Mouse (Mus musculus) stomach, embryonic 14.5 days (tissue): ENCODE measurements around the gene Retreg1. TPM values are rescaled to one million over a fixed set of nuclear protein-coding genes. Genes with fewer than 3 reads are reported as not detected.

ENCODE experiments used
- ATAC-seq: fragments of 200-750 bp; cut with Nextera tagmentation; 2 replicates; pipeline ENCODE4 v1.8.0; 2017; ENCODE audit warnings: low read depth, moderate TSS enrichment; ENCODE audit not compliant: insufficient number of reproducible peaks, insufficient read depth, low FRiP score
- H3K27ac ChIP-seq: fragments of 300-500 bp; sonication (generic); 2 replicates; pipeline ENCODE4 v1.5.1; 2014; ENCODE audit warnings: mild to moderate bottlenecking, low read length, moderate library complexity, mixed read lengths
- H3K27me3 ChIP-seq: fragments of 300-500 bp; sonication (generic); 2 replicates; pipeline ENCODE4 v1.6.1; 2014; ENCODE audit warnings: low read length, control low read depth, mixed read lengths; ENCODE audit not compliant: control insufficient read depth, insufficient read depth
- H3K36me3 ChIP-seq: fragments of 300-500 bp; sonication (generic); 2 replicates; pipeline ENCODE4 v1.6.1; 2014; ENCODE audit warnings: mild to moderate bottlenecking, control low read depth, low read length, moderate library complexity, mixed read lengths; ENCODE audit not compliant: control insufficient read depth, insufficient read depth
- H3K4me1 ChIP-seq: fragments of 300-500 bp; sonication (generic); 2 replicates; pipeline ENCODE4 v1.6.1; 2014; ENCODE audit warnings: low read length, control low read depth, mixed read lengths; ENCODE audit not compliant: control insufficient read depth, insufficient read depth
- H3K4me2 ChIP-seq: fragments of 300-500 bp; sonication (generic); replicated peaks from 2 replicates; pipeline ENCODE4 v1.6.1; 2014; ENCODE audit warnings: low read depth, low read length, control low read depth
- H3K4me3 ChIP-seq: fragments of 300-500 bp; sonication (generic); 2 replicates; pipeline ENCODE4 v1.5.1; 2014; ENCODE audit warnings: low read depth, low read length, control low read depth
- H3K9ac ChIP-seq: fragments of 300-500 bp; sonication (generic); replicated peaks from 2 replicates; pipeline ENCODE4 v1.6.1; 2014; ENCODE audit warnings: low read depth, mild to moderate bottlenecking, control low read depth, low read length, moderate library complexity, mixed read lengths
- H3K9me3 ChIP-seq: fragments of 300-500 bp; sonication (generic); 2 replicates; pipeline ENCODE4 v1.6.1; 2016; ENCODE audit warnings: low read depth, low read length, control low read depth; ENCODE audit not compliant: control insufficient read depth
- WGBS: fragments of 180-500 bp; shearing (Covaris S2); extraction: QIAGEN DNeasy Blood & Tissue Kit; methylation state at CpG from one replicate; pipeline ENCODE4 v1.1.7; 2014; 5-methylcytosine and 5-hydroxymethylcytosine counted together
- polyA plus RNA-seq: library from polyadenylated mRNA; unstranded; fragments of >200 nt; fragmentation: Nextera tagmentation; extraction: Ambion mirVana; gene quantifications from 2 replicates; pipeline ENCODE4 v1.2.1, GENCODE M21; 2014

The Retreg1 gene
- polyA plus RNA-seq, 1 experiment from 2014 or later = 16.9 TPM

GRCm38 (mm10) chr15:25951037-25951436, 108.1 kb downstream of the Retreg1 start:
- Histone ChIP-seq H3K27me3 (no peaks in the 10 kb centered on the region), H3K36me3 (no peaks in the 10 kb centered on the region), H3K4me3 (no peak overlapping the region), H3K4me1 (no peaks in the 10 kb centered on the region), H3K9ac (no peak overlapping the region), H3K4me2 (no peak overlapping the region), H3K9me3 (no peaks in the 10 kb centered on the region), H3K27ac (no peak overlapping the region)
- no peak for ATAC-seq
- WGBS = 74% methylated on average over 4 of the region's 4 CpGs

- Histone ChIP-seq H3K9me3 (no peaks in the 10 kb centered on the region), H3K36me3 (no peaks in the 10 kb centered on the region), H3K4me1 (no peaks in the 10 kb centered on the region), H3K4me3 (no peak overlapping the region), H3K9ac (no peak overlapping the region), H3K4me2 (no peak overlapping the region), H3K27me3 (no peaks in the 10 kb centered on the region), H3K27ac (no peak overlapping the region)
- no peak for ATAC-seq
- WGBS = 69% methylated on average over 5 of the region's 5 CpGs
Observed at GRCm38 (mm10) chr15:25956001-25956400, 113.0 kb downstream of the Retreg1 start.

- H3K27ac ChIP-seq = no peak overlapping the region
- no peak for ATAC-seq
- WGBS = 40% methylated on average over 11 of the region's 11 CpGs
Observed at GRCm38 (mm10) chr15:25956422-25957117, 113.6 kb downstream of the Retreg1 start.

GRCm38 (mm10) chr15:25957651-25958050, 114.7 kb downstream of the Retreg1 start:
- Histone ChIP-seq H3K9ac (no peak overlapping the region), H3K4me1 (no peaks in the 10 kb centered on the region), H3K4me3 (no peak overlapping the region), H3K36me3 (no peaks in the 10 kb centered on the region), H3K4me2 (no peak overlapping the region), H3K27ac (no peak overlapping the region), H3K27me3 (no peaks in the 10 kb centered on the region), H3K9me3 (no peaks in the 10 kb centered on the region)
- 70% methylated on average over 10 of the region's 10 CpGs for WGBS
- no peak for ATAC-seq

More at GRCm38 (mm10) chr15:25956422-25957117, 113.6 kb downstream of the Retreg1 start:
- Histone ChIP-seq H3K4me3 (no peak overlapping the region), H3K9ac (no peak overlapping the region), H3K36me3 (no peaks in the 10 kb centered on the region), H3K27me3 (no peaks in the 10 kb centered on the region), H3K4me2 (no peak overlapping the region), H3K4me1 (no peaks in the 10 kb centered on the region), H3K9me3 (no peaks in the 10 kb centered on the region)

- Histone ChIP-seq H3K9ac (no peak overlapping the region), H3K9me3 (no peaks in the 10 kb centered on the region), H3K27me3 (no peaks in the 10 kb centered on the region), H3K4me3 (no peak overlapping the region), H3K4me1 (no peaks in the 10 kb centered on the region), H3K27ac (no peak overlapping the region), H3K4me2 (no peak overlapping the region), H3K36me3 (no peaks in the 10 kb centered on the region)
- WGBS = 29% methylated on average over 5 of the region's 5 CpGs
- peak; percentile 87; the same call in 1 of the 2 replicates for ATAC-seq
Observed at GRCm38 (mm10) chr15:25959375-25959774, 116.4 kb downstream of the Retreg1 start.

- H3K4me3 ChIP-seq = no peak overlapping the region
- H3K4me1 ChIP-seq = no peaks in the 10 kb centered on the region
- H3K9ac ChIP-seq = no peak overlapping the region
- no peaks in the 10 kb centered on the region for H3K36me3 ChIP-seq
- H3K27me3 ChIP-seq = no peaks in the 10 kb centered on the region
- H3K4me2 ChIP-seq = no peak overlapping the region
- H3K9me3 ChIP-seq = no peaks in the 10 kb centered on the region
- 78% methylated on average over 5 of the region's 5 CpGs for WGBS
- H3K27ac ChIP-seq = no peak overlapping the region
- no peak for ATAC-seq
Observed at GRCm38 (mm10) chr15:25960231-25960630, 117.3 kb downstream of the Retreg1 start.

- H3K4me1 ChIP-seq = no peaks in the 10 kb centered on the region
- 60% methylated on average over 6 of the region's 6 CpGs for WGBS
- H3K27ac ChIP-seq = no peak overlapping the region
- H3K4me2 ChIP-seq = no peak overlapping the region
- no peak overlapping the region for H3K4me3 ChIP-seq
- no peak for ATAC-seq
- H3K36me3 ChIP-seq = no peaks in the 10 kb centered on the region
- no peak overlapping the region for H3K9ac ChIP-seq
- no peaks in the 10 kb centered on the region for H3K9me3 ChIP-seq
- H3K27me3 ChIP-seq = no peaks in the 10 kb centered on the region
Observed at GRCm38 (mm10) chr15:25966220-25966774, 123.3 kb downstream of the Retreg1 start.

- Histone ChIP-seq H3K36me3 (no peaks in the 10 kb centered on the region), H3K9me3 (no peaks in the 10 kb centered on the region), H3K4me1 (no peaks in the 10 kb centered on the region), H3K9ac (no peak overlapping the region), H3K4me2 (no peak overlapping the region), H3K27ac (no peak overlapping the region), H3K4me3 (no peak overlapping the region), H3K27me3 (no peaks in the 10 kb centered on the region)
- ATAC-seq = no peak
- WGBS = 88% methylated on average over 9 of the region's 9 CpGs
Observed at GRCm38 (mm10) chr15:25971596-25971995, 128.6 kb downstream of the Retreg1 start.

GRCm38 (mm10) chr15:25972758-25973157, 129.8 kb downstream of the Retreg1 start:
- WGBS = 82% methylated on average over 5 of the region's 5 CpGs
- H3K4me1 ChIP-seq = no peaks in the 10 kb centered on the region
- H3K4me2 ChIP-seq = no peak overlapping the region
- no peaks in the 10 kb centered on the region for H3K36me3 ChIP-seq
- H3K27ac ChIP-seq = no peak overlapping the region
- H3K9me3 ChIP-seq = no peaks in the 10 kb centered on the region
- no peaks in the 10 kb centered on the region for H3K27me3 ChIP-seq
- no peak for ATAC-seq
- no peak overlapping the region for H3K9ac ChIP-seq
- H3K4me3 ChIP-seq = no peak overlapping the region
